Mouse (Mus musculus): ENCODE measurements around the gene Mipol1. TPM values are rescaled to one million over a fixed set of nuclear protein-coding genes. Genes with fewer than 3 reads are reported as not detected.
"Not testable (repeated sequence)": the region's sequence is repeated elsewhere in the genome, so short reads cannot be mapped to it uniquely, and the experiment has no call there.

The Mipol1 gene
- polyA plus RNA-seq, 1 experiment from 2014 or later: 14.2 TPM

- H3K27me3 ChIP-seq: no peaks in the 10 kb centered on the region
- no peak for ATAC-seq
- ChIA-PET POLR2A (no interaction called here), CTCF (no interaction called here)
- no peak for DNase-seq (ENCODE audit: low read depth, low spot score)
- in situ Hi-C loops (cut with MboI; ENCODE audit: low pct_unique_long_range_greater_than_20kb): no loop called here
- no peak for TF ChIP-seq CTCF (IDR thresholded peaks at IDR 0.05)
These were observed 30.8 kb upstream of the Mipol1 start for GRCm38 (mm10) chr12:57199427-57199826.

- in situ Hi-C loops (cut with MboI; ENCODE audit: low pct_unique_long_range_greater_than_20kb): no loop called here
- DNase-seq (ENCODE audit: low read depth, low spot score) (no peak), ATAC-seq (no peak)
- no peak for TF ChIP-seq CTCF (IDR thresholded peaks at IDR 0.05)
- CTCF ChIA-PET: no interaction called here
- POLR2A ChIA-PET: interaction anchor here (0.6 to 0.7 kb wide), 2 partner anchors 239 to 363 kb away, joined by 3 read pairs; no protein-coding TSS in a partner anchor
- no peaks in the 10 kb centered on the region for H3K27me3 ChIP-seq
These were observed 28.3 kb upstream of the Mipol1 start for GRCm38 (mm10) chr12:57201901-57202300.

- in situ Hi-C loops (cut with MboI; ENCODE audit: low pct_unique_long_range_greater_than_20kb): no loop called here
- POLR2A ChIA-PET: no interaction called here
- peaks cover 4% of the 10 kb centered on the region for H3K27me3 ChIP-seq
- no peak for TF ChIP-seq CTCF (IDR thresholded peaks at IDR 0.05)
- DNase-seq (ENCODE audit: low read depth, low spot score) (no peak), ATAC-seq (no peak)
- CTCF ChIA-PET: no interaction called here
These were observed 25.9 kb upstream of the Mipol1 start for GRCm38 (mm10) chr12:57204276-57204851.

- no peak for TF ChIP-seq CTCF (IDR thresholded peaks at IDR 0.05)
- H3K27me3 ChIP-seq: peaks cover 8% of the 10 kb centered on the region
- ATAC-seq (no peak), DNase-seq (ENCODE audit: low read depth, low spot score) (no peak)
- CTCF ChIA-PET: no interaction called here
- POLR2A ChIA-PET: no interaction called here
- in situ Hi-C loops (cut with MboI; ENCODE audit: low pct_unique_long_range_greater_than_20kb): no loop called here
These were observed 18.6 kb upstream of the Mipol1 start for GRCm38 (mm10) chr12:57211353-57212311.

GRCm38 (mm10) chr12:57212463-57212862, 17.8 kb upstream of the Mipol1 start:
- H3K27me3 ChIP-seq; in situ Hi-C loops (cut with MboI; ENCODE audit: low pct_unique_long_range_greater_than_20kb); CTCF ChIA-PET; POLR2A ChIA-PET; ATAC-seq; DNase-seq (ENCODE audit: low read depth, low spot score): not testable (repeated sequence)

- ChIA-PET CTCF (no interaction called here), POLR2A (no interaction called here)
- TF ChIP-seq CTCF (IDR thresholded peaks at IDR 0.05): no peak
- ATAC-seq (no peak), DNase-seq (ENCODE audit: low read depth, low spot score) (no peak)
- peaks cover under 1% of the 10 kb centered on the region for H3K27me3 ChIP-seq
- in situ Hi-C loops (cut with MboI; ENCODE audit: low pct_unique_long_range_greater_than_20kb): no loop called here
These were observed 3.8 kb upstream of the Mipol1 start for GRCm38 (mm10) chr12:57226411-57226810.

GRCm38 (mm10) chr12:57227776-57228175, 2.5 kb upstream of the Mipol1 start:
- no peak for TF ChIP-seq CTCF (IDR thresholded peaks at IDR 0.05)
- in situ Hi-C loops (cut with MboI; ENCODE audit: low pct_unique_long_range_greater_than_20kb): no loop called here
- H3K27me3 ChIP-seq: no peaks in the 10 kb centered on the region
- ChIA-PET POLR2A (no interaction called here), CTCF (no interaction called here)
- DNase-seq (ENCODE audit: low read depth, low spot score): no peak
- no peak for ATAC-seq

- ATAC-seq (no peak), DNase-seq (ENCODE audit: low read depth, low spot score) (no peak)
- no peaks in the 10 kb centered on the region for H3K27me3 ChIP-seq
- in situ Hi-C loops (cut with MboI; ENCODE audit: low pct_unique_long_range_greater_than_20kb): no loop called here
- no peak for TF ChIP-seq CTCF (IDR thresholded peaks at IDR 0.05)
- CTCF ChIA-PET: no interaction called here
- POLR2A ChIA-PET: no interaction called here
These were observed 524 bp upstream of the Mipol1 start for GRCm38 (mm10) chr12:57229703-57230102.

GRCm38 (mm10) chr12:57231085-57231875, 1.1 kb downstream of the Mipol1 start:
- CTCF ChIA-PET: interaction anchor here (1.1 kb wide), 1 partner anchor 13 kb away, joined by 3 read pairs; no protein-coding TSS in a partner anchor
- peak; percentile 48 for TF ChIP-seq CTCF (IDR thresholded peaks at IDR 0.05)
- peak; percentile 41 for ATAC-seq
- POLR2A ChIA-PET: no interaction called here
- no peak for DNase-seq (ENCODE audit: low read depth, low spot score)
- in situ Hi-C loops (cut with MboI; ENCODE audit: low pct_unique_long_range_greater_than_20kb): no loop called here
- H3K27me3 ChIP-seq: no peaks in the 10 kb centered on the region

- DNase-seq (ENCODE audit: low read depth, low spot score) (no peak), ATAC-seq (no peak)
- ChIA-PET CTCF (no interaction called here), POLR2A (no interaction called here)
- TF ChIP-seq CTCF (IDR thresholded peaks at IDR 0.05): peak; percentile 8
- in situ Hi-C loops (cut with MboI; ENCODE audit: low pct_unique_long_range_greater_than_20kb): no loop called here
- H3K27me3 ChIP-seq: no peaks in the 10 kb centered on the region
These were observed 3.2 kb downstream of the Mipol1 start for GRCm38 (mm10) chr12:57233386-57233785.
